Mouse (Mus musculus) small intestine, adult 2 months (tissue): ENCODE measurements around the gene Gpnmb. TPM values are rescaled to one million over a fixed set of nuclear protein-coding genes. Genes with fewer than 3 reads are reported as not detected.

Source experiments
- H3K27ac ChIP-seq: fragments of 200-500 bp; 2 replicates; pipeline ENCODE4 v1.5.1; 2012; ENCODE audit warnings: low read depth, low read length, control low read depth, inconsistent platforms; ENCODE audit not compliant: insufficient read depth
- H3K27me3 ChIP-seq: fragments of 200-500 bp; 2 replicates; pipeline ENCODE4 v1.6.1; 2012; ENCODE audit warnings: mild to moderate bottlenecking, moderate library complexity, low read length, inconsistent platforms; ENCODE audit not compliant: control insufficient read depth, insufficient read depth
- H3K36me3 ChIP-seq: fragments of 200-500 bp; 2 replicates; pipeline ENCODE4 v1.6.1; 2012; ENCODE audit warnings: mild to moderate bottlenecking, low read length, control low read depth, inconsistent platforms; ENCODE audit not compliant: control insufficient read depth, insufficient read depth
- H3K4me1 ChIP-seq: fragments of 200-500 bp; 2 replicates; pipeline ENCODE4 v1.6.1; 2012; ENCODE audit warnings: low read length, inconsistent platforms, mixed read lengths; ENCODE audit not compliant: control insufficient read depth, insufficient read depth, insufficient read length
- H3K4me3 ChIP-seq: fragments of 200-500 bp; 2 replicates; pipeline ENCODE4 v1.5.1; 2012; ENCODE audit warnings: low read depth, mild to moderate bottlenecking, control low read depth, inconsistent platforms, low read length, moderate library complexity
- CTCF ChIP-seq: fragments of 200-500 bp; IDR thresholded peaks from 2 replicates; pipeline ENCODE4 v1.5.1; 2012; ENCODE audit warnings: low read depth, mild to moderate bottlenecking, control low read depth, inconsistent platforms, low read length, moderate library complexity, mixed read lengths; ENCODE audit not compliant: insufficient replicate concordance, insufficient read length; ENCODE audit errors: extremely low read depth
- POLR2A ChIP-seq: fragments of 200-500 bp; IDR thresholded peaks from 2 replicates; pipeline ENCODE4 v1.6.1; 2012; ENCODE audit warnings: low read depth, mild to moderate bottlenecking, control low read depth, inconsistent platforms, low read length, moderate library complexity
- WGBS: fragments of 180-500 bp; shearing (Covaris S2); methylation state at CpG from one replicate; pipeline ENCODE4 v1.1.7; 2018; 5-methylcytosine and 5-hydroxymethylcytosine counted together
- polyA plus RNA-seq: library from polyadenylated mRNA; depleted of rRNA; stranded (reverse); fragments of >200 nt; gene quantifications from 2 replicates; pipeline ENCODE4 v1.2.3, GENCODE M21; 2012

Gene Gpnmb
- polyA plus RNA-seq, 1 experiment, result 2.0 TPM

DNA sequence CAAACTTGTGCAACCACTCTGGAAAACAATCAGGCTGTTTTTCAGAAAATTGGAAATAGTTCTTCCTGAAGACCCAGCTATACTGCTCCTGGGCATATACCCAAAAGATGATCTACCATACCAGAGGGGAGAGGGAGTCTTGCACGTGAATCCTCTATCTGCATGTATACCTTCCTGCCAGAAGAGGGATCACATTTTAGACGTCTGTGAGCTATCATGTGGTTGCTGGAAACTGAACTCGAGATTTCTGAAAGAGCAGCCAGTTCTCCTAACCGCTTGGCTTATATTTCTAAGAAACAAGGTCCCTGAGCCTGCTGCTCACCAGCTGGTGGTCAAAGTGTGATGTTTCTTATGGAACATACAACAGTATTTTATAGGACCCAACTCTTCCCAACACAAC is 32.0 kb downstream of the Gpnmb start:
- no peaks in the 10 kb centered on the region for H3K36me3 ChIP-seq
- H3K27ac ChIP-seq, result no peak overlapping the region
- no peaks in the 10 kb centered on the region for H3K27me3 ChIP-seq
- no peaks in the 10 kb centered on the region for H3K4me1 ChIP-seq
- WGBS, result 34% methylated on average over 4 of the region's 4 CpGs
- TF ChIP-seq POLR2A (no peak), CTCF (no peak)
- no peak overlapping the region for H3K4me3 ChIP-seq

- Histone ChIP-seq H3K4me3 (peak within 1 kb of the TSS; percentile 84), H3K36me3 (0 out of 2 replicates have a peak, but pooled peaks cover 3% of the 10 kb centered on the region), H3K27ac (peak within 1 kb of the TSS; percentile 63), H3K27me3 (no peaks in the 10 kb centered on the region), H3K4me1 (peaks cover 4% of the 10 kb centered on the region; the same call in 1 of the 2 replicates)
- TF ChIP-seq POLR2A, result peak; percentile 90
- no peak for TF ChIP-seq CTCF
- WGBS, result under 1% methylated on average over 49 of the region's 49 CpGs
Observed at GRCm38 (mm10) chr6:49073304-49074116, 37.2 kb downstream of the Gpnmb start, which contains the start of gene Malsu1. TSS of gene Malsu1 (plus strand) at chr6:49073795.

GRCm38 (mm10) chr6:49074117-49074490 is 37.8 kb downstream of the Gpnmb start:
- Histone ChIP-seq H3K36me3 (0 out of 2 replicates have a peak, but pooled peaks cover 3% of the 10 kb centered on the region), H3K27me3 (no peaks in the 10 kb centered on the region), H3K4me3 (peak overlapping the region; percentile 84), H3K27ac (peak overlapping the region; percentile 55), H3K4me1 (peaks cover 4% of the 10 kb centered on the region; the same call in 1 of the 2 replicates)
- under 1% methylated on average over 19 of the region's 19 CpGs for WGBS
- no peak for TF ChIP-seq POLR2A
- no peak for TF ChIP-seq CTCF

DNA sequence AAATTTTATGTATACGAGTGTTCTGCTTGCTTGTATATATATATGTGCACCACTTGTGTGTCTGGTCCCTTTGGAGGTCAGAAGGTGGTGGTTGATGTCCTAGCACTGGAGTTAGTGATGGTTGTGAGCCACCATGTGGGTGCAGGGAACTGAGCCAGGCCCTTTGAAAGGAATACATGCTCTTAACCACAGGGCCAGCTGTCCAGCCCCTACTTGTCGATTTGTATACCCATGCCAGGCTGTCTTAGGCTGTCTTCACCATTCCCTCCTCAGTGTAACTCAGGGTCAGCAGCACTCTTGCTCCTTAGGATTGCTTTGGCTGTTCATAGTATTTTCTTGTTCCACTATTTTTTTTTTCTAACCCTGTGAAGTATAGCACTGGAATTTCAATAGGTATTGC is 41.5 kb downstream of the Gpnmb start:
- Histone ChIP-seq H3K4me1 (peaks cover 4% of the 10 kb centered on the region; the same call in 1 of the 2 replicates), H3K36me3 (peaks cover 9% of the 10 kb centered on the region), H3K4me3 (no peak overlapping the region), H3K27ac (no peak overlapping the region), H3K27me3 (no peaks in the 10 kb centered on the region)
- 80% methylated on average over 2 of the region's 2 CpGs for WGBS
- TF ChIP-seq POLR2A (no peak), CTCF (no peak)

GRCm38 (mm10) chr6:49079313-49079712 is 43.0 kb downstream of the Gpnmb start:
- peaks cover 4% of the 10 kb centered on the region; the same call in 1 of the 2 replicates for H3K4me1 ChIP-seq
- WGBS, result 63% methylated on average over 1 of the region's 1 CpGs
- H3K36me3 ChIP-seq, result peaks cover 18% of the 10 kb centered on the region
- no peak overlapping the region for H3K27ac ChIP-seq
- TF ChIP-seq CTCF, result no peak
- TF ChIP-seq POLR2A, result no peak
- no peak overlapping the region for H3K4me3 ChIP-seq
- no peaks in the 10 kb centered on the region for H3K27me3 ChIP-seq

- Histone ChIP-seq H3K27me3 (no peaks in the 10 kb centered on the region), H3K4me3 (no peak overlapping the region), H3K36me3 (peaks cover 37% of the 10 kb centered on the region), H3K27ac (no peak overlapping the region), H3K4me1 (no peaks in the 10 kb centered on the region)
- WGBS, result 93% methylated on average over 4 of the region's 4 CpGs
- TF ChIP-seq CTCF, result no peak
- TF ChIP-seq POLR2A, result no peak
Observed at GRCm38 (mm10) chr6:49083008-49083407, 46.7 kb downstream of the Gpnmb start.

- no peak overlapping the region for H3K27ac ChIP-seq
- no peak overlapping the region for H3K4me3 ChIP-seq
- TF ChIP-seq POLR2A, result no peak
- no peak for TF ChIP-seq CTCF
- peaks cover 7% of the 10 kb centered on the region; the same call in 1 of the 2 replicates for H3K4me1 ChIP-seq
- 94% methylated on average over 10 of the region's 10 CpGs for WGBS
- no peaks in the 10 kb centered on the region for H3K27me3 ChIP-seq
- peaks cover 5% of the 10 kb centered on the region; the same call in 1 of the 2 replicates for H3K36me3 ChIP-seq
Observed at GRCm38 (mm10) chr6:49094968-49095367, 58.6 kb downstream of the Gpnmb start.
